Comparison of ENCODE assay signal across 9 mouse cellular contexts in genomic region chr11:32925421-32926271, GRCm38 (mm10).
DNase-seq lines count a peak whose midpoint lies in the region; ATAC-seq and TF ChIP-seq lines count a peak whose summit lies in the region.
"Had no signal": no experiment of that assay in that cellular context is flagged by ENCODE, and none has a peak within 500 bp of the region (broad histone marks: within the 10 kb centered on the region; RNA-seq: fewer than 3 reads in every experiment).

No protein-coding gene starts in this region.

- in situ Hi-C loops in ES-E14 (cut with MboI; ENCODE audit: low sequenced_read_pairs in 2 of 2, unreplicated experiment in 2 of 2), result no loop called here

- H3K27me3 ChIP-seq in heart, embryonic 16.5 days (ENCODE audit: control insufficient read depth, insufficient read depth, low read length), result no peaks in the 10 kb centered on the region
- peaks cover 75% of the 10 kb centered on the region for H3K27me3 ChIP-seq in limb, embryonic 10.5 days (ENCODE audit: low read depth, poor library complexity, severe bottlenecking)
- H3K27me3 ChIP-seq in midbrain, embryonic 14.5 days (ENCODE audit: control insufficient read depth, insufficient read depth, low read length), result no peaks in the 10 kb centered on the region

- peak; percentile 82 for ATAC-seq in heart, embryonic 16.5 days (replicated peaks; ENCODE audit: extremely low read depth, insufficient read depth, low FRiP score)
- no peak for ATAC-seq in midbrain, embryonic 14.5 days (ENCODE audit: low FRiP score, low TSS enrichment)

- peak overlapping the region; percentile 19 for H3K9ac ChIP-seq in ES-E14 (ENCODE audit: insufficient read depth, low read depth, low read length, poor library complexity, severe bottlenecking)
- H3K9ac ChIP-seq in heart, embryonic 16.5 days (ENCODE audit: low read length), result peak overlapping the region; percentile 61
- H3K9ac ChIP-seq in midbrain, embryonic 14.5 days (replicated peaks; ENCODE audit: low read length), result peak overlapping the region; percentile 37; the same call in 1 of the 2 replicates

- DNase-seq in ES-E14 (ENCODE audit: low read depth, low spot score) (no peak), MN1 (ENCODE audit: low spot score) (no peak)
- peak; percentile 97 for DNase-seq in fibroblast of lung, adult 2 months (ENCODE audit: low read depth)
- DNase-seq in limb, embryonic 10.5 days (ENCODE audit: low spot score), result peak; percentile 74
- DNase-seq in midbrain, embryonic 14.5 days, result peak; percentile 42
- no peak for DNase-seq in cerebellum, postnatal 36 days
- no peak for DNase-seq in right cerebral cortex, postnatal 14 days

- H3K27ac ChIP-seq in ES-E14 (ENCODE audit: insufficient read depth, low read depth, low read length, poor library complexity, severe bottlenecking), result no peak overlapping the region
- H3K27ac ChIP-seq in heart, embryonic 16.5 days (ENCODE audit: low read length), result peak overlapping the region; percentile 72
- peak overlapping the region; percentile 82 for H3K27ac ChIP-seq in limb, embryonic 10.5 days
- no peak overlapping the region for H3K27ac ChIP-seq in midbrain, embryonic 14.5 days (replicated peaks; ENCODE audit: low read depth, low read length)
- H3K27ac ChIP-seq: macrophage had no signal

- WGBS in heart, embryonic 16.5 days, result 8% methylated on average over 33 of the region's 33 CpGs
- WGBS in limb, embryonic 10.5 days, result 3% methylated on average over 33 of the region's 33 CpGs
- 5% methylated on average over 33 of the region's 33 CpGs for WGBS in midbrain, embryonic 14.5 days

- 0 out of 4 replicates have a peak, but pooled peaks cover 0 to 2% of the 10 kb centered on the region in 2 experiments for H3K4me1 ChIP-seq in ES-E14 (ENCODE audit: control insufficient read depth in 2 of 2, insufficient read depth in 2 of 2, low read length in 2 of 2, poor library complexity in 1 of 2)
- peaks cover 11% of the 10 kb centered on the region for H3K4me1 ChIP-seq in heart, embryonic 16.5 days (ENCODE audit: control insufficient read depth, insufficient read depth, low read length)
- H3K4me1 ChIP-seq in limb, embryonic 10.5 days, result peaks cover 25% of the 10 kb centered on the region
- H3K4me1 ChIP-seq in midbrain, embryonic 14.5 days (ENCODE audit: control insufficient read depth, insufficient read depth, low read length), result 0 out of 2 replicates have a peak, but pooled peaks cover 6% of the 10 kb centered on the region

- H3K4me3 ChIP-seq in ES-E14 (ENCODE audit: insufficient read depth in 1 of 2, low read depth in 1 of 2, low read length in 2 of 2, poor library complexity in 1 of 2, severe bottlenecking in 1 of 2), result peak overlapping the region; percentile 27 to 45
- peak overlapping the region; percentile 31 for H3K4me3 ChIP-seq in heart, embryonic 16.5 days (ENCODE audit: low read length)
- H3K4me3 ChIP-seq in limb, embryonic 10.5 days, result peak overlapping the region; percentile 48
- peak overlapping the region; percentile 22; the same call in 1 of the 2 replicates for H3K4me3 ChIP-seq in midbrain, embryonic 14.5 days (replicated peaks; ENCODE audit: low read depth, low read length)

- H3K9me3 ChIP-seq in ES-E14 (ENCODE audit: control insufficient read depth, insufficient read depth, low read depth, low read length), result no peaks in the 10 kb centered on the region
- no peaks in the 10 kb centered on the region for H3K9me3 ChIP-seq in heart, embryonic 16.5 days (replicated peaks; ENCODE audit: control insufficient read depth, low read length)
- H3K9me3 ChIP-seq in limb, embryonic 10.5 days (replicated peaks), result no peaks in the 10 kb centered on the region
- no peaks in the 10 kb centered on the region for H3K9me3 ChIP-seq in midbrain, embryonic 14.5 days (ENCODE audit: control insufficient read depth, low read length)

- peak overlapping the region; percentile 53 for H3K4me2 ChIP-seq in heart, embryonic 16.5 days (ENCODE audit: low read depth, low read length)
- peak overlapping the region; percentile 55 for H3K4me2 ChIP-seq in midbrain, embryonic 14.5 days (ENCODE audit: low read length)

- no peaks in the 10 kb centered on the region for H3K36me3 ChIP-seq in ES-E14 (ENCODE audit: control insufficient read depth, insufficient read depth, low read length, poor library complexity, severe bottlenecking)
- H3K36me3 ChIP-seq in heart, embryonic 16.5 days (ENCODE audit: control insufficient read depth, insufficient read depth), result no peaks in the 10 kb centered on the region
- H3K36me3 ChIP-seq in limb, embryonic 10.5 days, result no peaks in the 10 kb centered on the region
- no peaks in the 10 kb centered on the region for H3K36me3 ChIP-seq in midbrain, embryonic 14.5 days (ENCODE audit: control insufficient read depth, insufficient read depth, low read length)

TF ChIP-seq in ES-E14, 5 proteins besides CTCF, POLR2A, EP300 and RAD21:
- TF ChIP-seq MAFK (IDR thresholded peaks at IDR 0.05; ENCODE audit: insufficient read depth, low read depth, low read length) (no peak), ZC3H11A (IDR thresholded peaks at IDR 0.05; ENCODE audit: borderline replicate concordance, low read depth, low read length) (no peak), HCFC1 (IDR thresholded peaks at IDR 0.05; ENCODE audit: borderline replicate concordance, insufficient read depth, low read length) (no peak), CHD2 (IDR thresholded peaks at IDR 0.05; ENCODE audit: low read depth, low read length) (no peak)

Comparison
In these comparisons a context has a peak if more than half of its experiments do, and no peak if none do; other contexts are left out.
1. DNase-seq: peak in fibroblast of lung, adult 2 months (single experiment), limb, embryonic 10.5 days (single experiment) and midbrain, embryonic 14.5 days (single experiment); none in ES-E14 (single experiment), cerebellum, postnatal 36 days (0 of 2), MN1 (single experiment) and right cerebral cortex, postnatal 14 days (single experiment).
2. H3K27ac ChIP-seq: peak in heart, embryonic 16.5 days (single experiment) and limb, embryonic 10.5 days (single experiment); none in ES-E14 (single experiment) and midbrain, embryonic 14.5 days (single experiment).
3. Peak in every context shown above with its lines, with median percentiles within 50 percentile points of each other: H3K4me3 ChIP-seq and H3K9ac ChIP-seq.